Mouse (Mus musculus) A20 (cell line): ENCODE measurements around the gene Ush2a.

Experiments used
- DNase-seq: peaks from one replicate; pipeline ENCODE4 v3.0.0-alpha.2; 2011; ENCODE audit warnings: low read depth, low spot score

Ush2a gene

DNA sequence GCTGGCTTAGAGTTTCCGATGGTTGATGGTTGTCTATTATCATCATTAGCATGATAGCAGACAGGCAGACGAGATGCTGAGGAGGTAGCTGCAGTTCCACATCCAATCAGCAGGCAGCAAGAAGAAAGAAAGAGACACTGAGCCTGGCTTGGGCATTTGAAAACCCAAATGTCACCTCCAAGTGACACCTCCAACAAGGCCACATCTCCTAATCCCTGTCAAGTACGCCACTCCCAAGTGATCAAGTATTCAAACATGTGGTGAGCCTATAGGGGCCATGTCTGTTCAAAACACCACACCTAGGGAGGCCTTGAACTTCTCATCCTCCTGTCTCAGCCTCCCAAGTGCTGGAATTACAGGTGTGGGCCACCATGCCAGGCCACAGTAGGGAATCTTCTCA is 501.9 kb downstream of the Ush2a start:
- DNase-seq: no peak

DNA sequence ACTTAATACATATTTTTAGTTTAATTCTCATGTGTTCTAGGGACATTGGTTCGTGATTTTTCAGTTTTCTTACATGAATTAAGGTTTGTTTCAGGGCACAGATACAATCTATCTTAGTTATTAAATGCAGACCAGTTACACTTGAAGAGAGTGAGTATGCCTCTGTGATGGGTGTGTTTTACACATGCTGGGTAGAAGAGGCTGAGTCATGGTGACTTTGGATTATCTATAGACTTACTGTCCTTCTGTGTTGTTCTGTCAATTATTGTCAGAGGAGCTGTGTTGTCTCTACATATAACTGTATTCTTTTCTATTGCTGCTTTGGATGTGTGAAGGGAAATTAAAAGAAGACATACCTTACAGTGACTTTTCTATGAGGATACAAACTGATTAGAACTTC is 509.0 kb downstream of the Ush2a start:
- no peak for DNase-seq

GRCm38 (mm10) chr1:188772516-188773229 is 510.9 kb downstream of the Ush2a start:
- no peak for DNase-seq

DNA sequence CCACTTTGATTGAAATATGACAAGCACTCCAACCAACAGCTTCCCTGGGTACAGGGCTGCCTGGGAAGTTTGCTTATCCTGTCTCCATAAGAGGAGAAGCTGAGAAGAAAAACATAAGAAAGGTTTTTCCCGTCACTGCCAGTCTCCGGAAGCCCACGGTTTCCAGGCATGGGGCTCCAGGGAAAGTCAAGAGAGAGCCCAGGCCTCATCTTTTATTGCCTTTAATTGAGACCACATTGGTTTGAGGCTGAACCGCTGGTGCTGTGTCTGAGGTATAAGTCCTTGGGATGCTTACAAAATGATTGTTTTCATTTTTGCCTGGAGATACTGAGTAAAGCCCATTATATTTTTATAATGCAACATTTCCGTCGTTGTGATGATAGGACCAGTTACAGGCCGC is 511.8 kb downstream of the Ush2a start:
- no peak for DNase-seq

DNA sequence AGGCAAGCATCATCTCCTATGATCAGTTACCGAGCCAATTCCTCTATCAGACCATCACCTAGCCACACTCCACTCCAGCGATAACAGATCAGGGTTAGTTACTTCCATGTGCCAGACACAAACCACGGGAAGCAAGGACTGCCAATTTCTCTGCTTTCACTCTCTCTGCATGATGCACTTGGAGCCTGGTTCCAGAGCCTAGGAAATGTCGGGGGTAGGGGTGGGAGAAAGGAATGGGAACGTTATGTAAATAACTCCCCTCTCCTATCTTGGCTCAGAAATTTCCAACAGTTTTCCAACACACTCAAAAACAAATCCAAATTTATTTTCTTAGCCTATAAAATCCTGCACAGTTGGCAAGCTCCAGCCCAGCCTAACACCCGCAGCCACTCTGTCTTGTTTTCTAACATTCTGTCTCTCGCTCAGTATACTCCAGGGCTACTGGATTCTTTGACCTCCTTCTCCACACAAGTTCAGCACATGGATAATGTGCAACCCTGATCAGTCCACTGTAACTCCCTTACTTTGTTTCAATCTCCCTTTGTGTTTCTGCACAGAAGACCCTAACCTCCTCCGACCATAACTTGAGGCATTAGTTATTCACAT is 515.8 kb downstream of the Ush2a start:
- no peak for DNase-seq

- no peak for DNase-seq
These were observed 523.2 kb downstream of the Ush2a start for GRCm38 (mm10) chr1:188785056-188785455.

GRCm38 (mm10) chr1:188805069-188805468 is 543.2 kb downstream of the Ush2a start:
- DNase-seq: no peak

DNA sequence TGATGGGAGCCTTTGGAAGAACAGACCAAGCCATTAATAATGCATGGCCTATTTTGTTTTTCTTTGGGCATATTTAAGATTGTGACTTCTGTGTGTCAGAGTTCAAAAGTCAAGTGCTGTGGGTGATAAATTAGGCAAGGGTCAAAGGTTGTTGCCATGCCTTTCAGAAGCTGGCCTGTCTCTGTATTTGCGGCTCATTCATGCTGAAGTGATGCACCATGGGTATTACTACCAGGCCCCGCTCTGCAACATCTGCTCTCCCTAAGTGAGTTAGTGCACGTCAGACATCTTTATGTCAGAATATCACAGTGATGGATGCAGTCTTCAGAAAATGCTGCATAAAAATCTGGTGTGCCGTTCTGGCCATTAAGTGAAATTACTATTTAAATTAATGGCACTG is 544.0 kb downstream of the Ush2a start:
- no peak for DNase-seq

DNA sequence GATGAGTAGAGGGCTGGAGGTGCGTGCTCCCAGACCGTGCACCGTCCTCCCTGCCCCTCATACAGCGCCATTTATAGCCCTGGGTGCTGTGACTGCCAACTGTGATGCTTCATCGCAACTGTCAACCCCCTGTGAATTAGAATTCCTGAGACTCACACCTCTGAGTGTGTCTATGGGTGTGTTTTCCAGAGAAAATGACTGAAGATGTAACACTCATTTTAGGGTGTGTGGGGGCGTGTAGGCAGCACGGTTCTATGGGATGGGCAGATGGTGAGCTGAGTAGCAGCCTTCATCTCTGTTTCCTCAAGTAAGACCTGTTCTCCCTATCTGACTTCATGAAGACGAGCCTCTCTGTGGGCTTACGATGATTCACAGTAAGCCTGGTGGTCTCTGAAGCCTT is 548.8 kb downstream of the Ush2a start:
- DNase-seq: no peak

- DNase-seq: no peak
These were observed 553.2 kb downstream of the Ush2a start for GRCm38 (mm10) chr1:188815072-188815471.

DNA sequence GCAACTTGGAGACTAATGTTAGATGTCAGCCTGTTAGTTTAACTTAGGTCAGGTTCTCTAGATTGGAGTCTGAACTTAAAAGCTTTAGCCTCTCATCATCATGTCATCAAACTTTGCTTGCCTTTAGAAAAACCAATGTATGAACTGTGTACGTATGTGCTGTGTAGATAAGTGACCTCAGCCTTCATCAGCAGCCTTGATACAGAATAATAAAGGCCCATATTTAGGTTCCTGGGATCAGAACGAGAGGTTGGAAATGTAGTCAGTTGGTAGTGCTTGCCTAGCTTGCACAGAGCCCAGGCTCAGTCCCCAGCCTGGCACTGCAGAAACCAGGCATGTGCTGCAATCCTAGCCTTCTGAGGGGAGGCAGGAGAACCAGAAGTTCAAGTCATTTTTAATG is 562.4 kb downstream of the Ush2a start:
- no peak for DNase-seq

DNA sequence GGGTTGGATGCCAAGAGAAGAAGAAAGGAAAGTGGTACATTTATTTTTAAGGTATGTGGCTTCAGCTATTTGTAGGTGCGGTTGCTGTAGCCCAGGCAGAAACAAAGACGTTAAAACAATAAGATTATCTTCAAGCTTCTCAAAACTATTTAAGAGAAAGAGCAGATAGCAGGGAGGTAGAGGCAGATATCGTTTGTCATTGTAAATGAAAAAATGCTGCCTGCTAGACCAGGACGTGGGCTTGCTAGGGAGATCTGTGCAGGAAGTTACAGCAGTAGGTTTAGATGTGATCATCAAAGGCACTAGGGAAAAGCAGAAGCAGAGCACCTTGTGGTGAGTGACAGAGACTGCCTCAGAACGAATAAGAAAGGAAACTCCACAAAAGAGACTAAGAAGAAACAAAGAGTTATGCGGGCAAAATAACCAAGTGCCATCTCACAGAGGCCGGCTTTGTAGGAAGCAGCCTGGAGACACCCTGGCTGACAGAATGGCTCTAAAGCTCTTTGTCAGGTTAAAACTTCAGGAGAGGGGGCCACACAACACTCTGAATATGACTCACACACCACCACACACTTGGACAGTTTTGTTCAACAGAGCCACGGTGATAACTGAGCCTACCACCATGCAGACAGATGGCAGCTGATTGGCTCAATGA is 563.2 kb downstream of the Ush2a start:
- no peak for DNase-seq

DNA sequence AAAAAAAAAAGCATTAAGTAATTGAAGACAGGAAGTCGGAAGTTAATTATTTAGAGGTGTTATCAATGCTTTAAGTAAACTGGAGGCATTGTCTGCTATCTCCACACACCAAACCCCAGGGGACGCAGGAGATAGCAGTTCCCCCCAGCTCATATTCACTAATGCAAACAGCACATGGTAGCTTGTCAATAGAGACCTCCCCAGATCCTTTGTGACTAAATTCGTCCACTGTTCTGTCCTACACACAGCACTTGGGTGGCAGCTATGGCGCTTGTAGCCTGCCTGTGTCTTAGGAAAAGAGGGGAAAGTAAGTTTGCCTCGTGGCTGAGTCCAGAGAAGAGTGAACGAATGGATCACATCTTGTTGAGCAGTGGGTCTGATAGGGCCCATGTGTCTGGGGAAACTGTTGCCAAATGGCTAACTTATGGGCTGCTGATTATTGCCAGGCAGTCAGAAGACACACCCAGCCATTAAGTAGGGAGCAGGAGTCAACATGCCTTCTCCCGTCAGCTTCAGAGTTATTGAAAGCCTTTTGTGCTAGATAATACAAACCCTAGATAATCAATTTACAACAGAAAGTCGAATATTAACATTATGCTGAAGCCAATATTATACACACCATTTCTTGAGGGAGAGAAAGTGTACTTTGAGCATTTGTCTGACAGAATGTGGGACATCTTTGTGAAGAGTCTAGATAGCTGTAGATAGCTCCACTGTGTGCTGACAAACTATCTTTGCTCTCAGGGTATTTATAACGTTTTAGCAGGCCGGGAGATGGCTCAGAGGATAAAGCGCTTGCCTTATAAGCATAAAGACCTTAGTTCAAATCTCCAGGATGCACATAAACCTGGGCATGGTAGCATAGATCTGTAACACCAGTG is 568.9 kb downstream of the Ush2a start:
- DNase-seq: no peak

DNA sequence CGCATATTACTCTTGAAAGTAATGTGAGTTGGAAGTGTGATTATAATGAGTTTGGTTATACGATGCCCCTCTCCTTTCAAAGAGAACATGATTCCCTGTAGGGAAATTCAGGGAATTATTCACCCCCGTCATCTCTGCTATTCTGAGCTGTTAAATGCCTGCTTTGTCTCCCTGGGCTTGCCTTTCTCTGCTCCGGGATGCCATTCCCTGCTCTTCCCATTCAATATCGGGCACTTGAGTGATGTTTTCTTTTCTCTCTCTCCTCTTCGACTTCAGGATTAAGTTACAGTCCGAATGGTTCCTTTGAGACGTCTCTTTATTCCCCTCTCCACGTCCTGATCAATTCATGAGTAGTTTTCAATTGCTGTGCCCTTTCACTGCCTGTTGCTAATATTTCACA is 572.1 kb downstream of the Ush2a start:
- no peak for DNase-seq

GRCm38 (mm10) chr1:188834770-188835169 is 572.9 kb downstream of the Ush2a start:
- no peak for DNase-seq

- DNase-seq: no peak
These were observed 575.9 kb downstream of the Ush2a start for GRCm38 (mm10) chr1:188837613-188838295.

GRCm38 (mm10) chr1:188847242-188847641 is 585.4 kb downstream of the Ush2a start:
- DNase-seq: no peak

- no peak for DNase-seq
These were observed 591.0 kb downstream of the Ush2a start for GRCm38 (mm10) chr1:188852776-188853175.

DNA sequence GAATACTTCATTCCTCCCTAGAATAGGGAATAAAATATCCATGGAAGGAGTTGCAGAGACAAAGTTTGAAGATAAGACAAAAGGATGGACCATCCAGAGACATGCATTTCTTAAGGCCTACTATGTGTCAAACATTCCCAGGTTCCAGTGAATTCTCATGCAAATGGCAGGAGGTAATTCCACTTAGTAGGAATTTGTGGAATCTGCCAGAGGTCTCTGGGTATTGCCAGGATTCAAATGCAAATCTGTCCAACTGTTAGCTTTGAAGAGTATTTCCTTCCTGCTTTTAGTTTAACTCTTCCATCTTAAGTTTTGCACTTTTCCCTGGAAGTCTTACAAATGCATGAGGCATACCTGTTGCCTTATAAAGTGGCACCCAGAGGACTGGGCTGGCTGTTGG is 592.4 kb downstream of the Ush2a start:
- no peak for DNase-seq

- DNase-seq: no peak
These were observed 593.2 kb downstream of the Ush2a start for GRCm38 (mm10) chr1:188855034-188855433.

DNA sequence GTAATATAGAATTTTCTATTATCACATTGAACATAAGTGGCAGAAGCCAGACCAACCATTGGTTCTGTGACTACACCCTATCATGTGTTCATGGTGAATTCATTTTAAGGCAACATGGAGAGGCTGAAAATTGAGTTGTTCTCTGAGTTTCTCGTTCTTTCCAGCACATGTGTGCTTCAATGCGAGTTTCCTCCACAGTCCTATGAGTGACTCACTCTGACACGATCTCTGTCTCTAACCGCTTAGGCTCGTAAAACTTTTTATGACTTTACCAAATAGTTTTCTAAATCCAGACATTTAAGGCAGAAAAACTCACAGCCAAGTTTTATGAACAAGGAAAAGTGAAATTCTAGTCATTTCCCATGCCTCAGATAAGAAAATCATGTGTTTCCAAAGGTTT is 597.9 kb downstream of the Ush2a start:
- no peak for DNase-seq

- no peak for DNase-seq
These were observed 604.1 kb downstream of the Ush2a start for GRCm38 (mm10) chr1:188865881-188866280.
